Mouse (Mus musculus): ENCODE measurements around the gene Vipr2. TPM values are rescaled to one million over a fixed set of nuclear protein-coding genes. Genes with fewer than 3 reads are reported as not detected.

The Vipr2 gene
- total RNA-seq, 1 experiment from 2014 or later = not detected

DNA sequence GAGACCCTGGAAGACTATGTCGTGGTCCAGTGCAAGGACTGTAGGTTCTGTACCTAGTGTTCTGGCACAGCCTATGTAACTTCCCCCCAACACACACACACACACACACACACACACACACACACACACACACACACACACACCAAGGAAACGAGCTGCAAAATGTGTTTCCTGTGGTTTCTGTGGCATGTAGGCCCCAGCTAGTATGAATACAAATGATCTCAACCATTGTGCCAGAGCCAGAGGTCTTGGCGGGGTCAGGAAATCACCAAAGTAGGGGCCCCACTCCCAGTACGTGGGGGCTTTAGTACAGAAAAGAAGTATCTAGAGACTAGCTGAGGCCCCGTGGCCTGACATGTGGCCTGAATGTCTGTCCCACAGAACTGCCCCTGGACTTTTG is 67.7 kb downstream of the Vipr2 start:
- peak; percentile 43 for ATAC-seq (ENCODE audit: extremely low read depth, insufficient number of reproducible peaks, low FRiP score, poor library complexity, severe bottlenecking)

DNA sequence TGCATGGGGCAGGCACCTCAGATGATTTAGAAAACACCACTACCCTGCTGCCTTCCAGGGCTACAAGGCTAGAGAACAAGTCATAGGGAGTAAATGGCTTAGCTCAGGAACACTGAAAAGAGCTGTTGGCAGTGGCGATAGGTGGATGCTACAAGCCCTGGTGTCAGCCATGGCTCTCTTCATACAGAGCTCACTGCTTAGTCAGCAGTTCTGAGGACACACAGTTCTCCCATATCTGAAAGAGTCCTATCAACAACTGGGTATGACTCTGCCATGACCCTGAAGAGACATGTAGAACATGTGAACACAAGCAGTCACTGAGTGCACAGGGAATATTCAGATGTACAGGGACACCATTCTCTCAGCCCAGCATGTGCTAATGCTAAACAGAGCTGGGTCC is 68.2 kb downstream of the Vipr2 start:
- no peak for ATAC-seq (ENCODE audit: extremely low read depth, insufficient number of reproducible peaks, low FRiP score, poor library complexity, severe bottlenecking)

DNA sequence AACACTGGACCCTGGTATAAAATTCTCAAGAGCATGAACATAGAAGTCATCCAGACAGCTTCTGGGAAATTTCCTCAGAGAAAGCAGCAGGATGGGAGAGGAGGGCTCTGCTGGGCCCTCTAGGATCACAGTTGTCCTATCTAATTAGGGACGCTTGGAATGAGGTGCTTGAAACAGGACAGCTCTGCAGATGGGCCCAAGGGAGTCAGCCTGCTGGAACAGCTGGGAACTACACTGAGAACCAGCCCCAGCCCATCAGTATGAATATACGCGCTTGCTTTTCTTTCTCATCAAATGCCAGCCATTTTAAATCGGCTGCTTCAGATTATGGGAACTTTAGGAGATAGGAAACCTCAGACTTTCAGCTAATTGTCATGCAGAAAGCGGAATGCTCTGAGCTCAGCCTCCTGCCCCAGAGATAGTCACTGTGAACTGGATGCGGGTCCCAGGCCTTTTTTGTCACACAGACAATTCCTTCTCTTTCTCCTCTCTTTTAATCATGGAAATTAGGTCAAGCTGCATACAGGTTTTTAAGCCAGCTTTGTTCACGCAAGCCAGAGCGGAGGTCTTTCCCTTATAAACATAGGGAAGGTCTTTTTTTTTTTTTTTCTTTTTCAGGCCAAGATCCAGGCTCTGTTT is 69.6 kb downstream of the Vipr2 start:
- ATAC-seq (ENCODE audit: extremely low read depth, insufficient number of reproducible peaks, low FRiP score, poor library complexity, severe bottlenecking) = no peak

DNA sequence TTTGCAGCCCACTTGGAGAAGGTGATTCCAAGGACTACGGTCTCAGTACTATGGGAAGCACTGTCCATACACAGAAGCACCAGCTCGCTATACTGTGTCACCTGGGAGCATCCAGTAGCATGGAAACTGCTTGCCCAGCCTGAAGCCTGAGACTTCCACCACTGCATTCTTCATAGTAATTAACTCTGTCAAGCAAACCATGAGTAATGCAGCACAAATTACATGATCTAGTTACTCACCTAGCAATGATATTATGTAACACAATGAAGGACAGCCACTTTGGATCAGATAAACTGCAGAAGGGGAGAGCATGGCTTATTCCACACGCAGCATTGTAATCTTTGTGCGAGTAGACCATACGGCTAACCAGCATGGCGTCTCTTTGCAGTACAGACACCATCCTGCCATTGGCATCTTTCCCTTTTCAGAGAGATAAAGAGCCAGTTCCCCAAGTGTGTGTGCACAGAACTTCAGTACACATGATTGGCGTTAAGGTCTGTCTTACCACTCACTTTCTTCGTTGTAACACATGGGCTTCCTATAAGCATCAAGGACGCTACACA is 75.4 kb downstream of the Vipr2 start:
- no peak for ATAC-seq (ENCODE audit: extremely low read depth, insufficient number of reproducible peaks, low FRiP score, poor library complexity, severe bottlenecking)

DNA sequence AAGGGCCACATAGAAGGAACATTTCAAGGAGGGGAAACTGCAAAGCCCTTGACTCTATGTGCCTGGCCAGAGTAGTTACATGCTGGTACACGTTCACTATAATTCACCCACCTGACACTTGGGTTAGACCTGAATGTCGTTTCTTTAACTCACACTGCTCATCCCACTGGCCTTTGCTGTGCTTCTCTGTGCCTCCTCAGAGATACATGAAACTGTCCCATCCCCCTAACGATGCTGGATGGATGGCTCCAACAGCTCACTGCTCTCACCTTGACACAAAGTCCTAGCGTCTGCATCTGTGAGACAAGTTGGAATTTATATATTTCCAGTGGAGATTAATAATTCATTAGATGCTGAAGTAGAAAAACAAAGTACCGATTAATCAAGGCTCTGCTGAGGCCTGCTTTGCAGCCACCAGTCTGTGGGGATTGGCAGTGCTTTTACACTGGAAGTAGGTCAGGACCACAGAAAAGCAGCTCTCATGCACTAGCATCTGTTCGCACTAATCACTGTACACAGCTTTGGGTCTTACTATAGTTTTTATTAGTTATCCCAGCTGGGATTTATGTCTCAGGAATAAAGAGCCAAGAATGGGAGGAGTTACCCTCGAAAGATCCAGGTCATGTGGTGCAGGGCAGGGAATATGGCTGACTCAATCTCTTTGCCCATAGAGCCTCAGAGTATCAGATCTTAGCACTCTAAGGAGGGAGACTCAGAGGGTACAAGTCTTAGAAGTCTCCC is 79.4 kb downstream of the Vipr2 start:
- no peak for ATAC-seq (ENCODE audit: extremely low read depth, insufficient number of reproducible peaks, low FRiP score, poor library complexity, severe bottlenecking)

DNA sequence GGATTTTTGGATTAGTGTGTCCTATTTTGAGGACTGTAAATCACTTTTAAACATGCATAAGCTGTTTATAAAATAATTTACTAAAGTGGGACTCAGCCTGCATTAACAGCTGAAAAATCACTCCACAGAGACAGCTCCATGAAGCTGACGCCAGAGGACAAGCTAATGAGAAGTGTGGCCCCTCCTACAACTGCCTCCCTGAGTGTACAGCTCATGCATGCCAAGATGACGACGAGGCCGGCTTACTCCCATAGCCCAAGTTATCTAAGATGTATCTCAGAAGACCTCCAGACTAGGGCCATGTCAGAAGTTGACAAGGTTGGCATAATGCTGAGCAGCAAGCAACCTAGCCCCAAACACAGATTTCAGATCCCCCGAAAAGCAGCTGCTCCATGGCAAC is 81.7 kb downstream of the Vipr2 start:
- no peak for ATAC-seq (ENCODE audit: extremely low read depth, insufficient number of reproducible peaks, low FRiP score, poor library complexity, severe bottlenecking)

DNA sequence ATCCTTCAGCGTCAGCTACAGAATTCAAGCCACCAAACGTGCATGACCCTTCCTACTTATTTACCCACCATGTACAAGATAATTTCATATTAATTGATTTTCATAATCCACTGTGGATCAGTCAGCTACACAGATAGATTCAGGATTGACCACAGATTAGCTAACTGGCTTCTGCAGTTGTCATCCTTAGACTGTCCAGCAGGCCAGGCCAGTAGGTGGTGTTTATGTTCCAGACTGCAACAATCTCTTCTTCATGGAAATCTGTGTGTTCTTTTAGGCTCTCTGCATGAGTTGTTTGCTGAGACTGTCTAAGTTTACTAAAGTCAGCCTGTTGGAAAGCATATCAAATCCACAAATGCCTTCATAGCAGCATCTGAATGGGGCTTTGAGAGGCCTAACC is 82.2 kb downstream of the Vipr2 start:
- no peak for ATAC-seq (ENCODE audit: extremely low read depth, insufficient number of reproducible peaks, low FRiP score, poor library complexity, severe bottlenecking)

DNA sequence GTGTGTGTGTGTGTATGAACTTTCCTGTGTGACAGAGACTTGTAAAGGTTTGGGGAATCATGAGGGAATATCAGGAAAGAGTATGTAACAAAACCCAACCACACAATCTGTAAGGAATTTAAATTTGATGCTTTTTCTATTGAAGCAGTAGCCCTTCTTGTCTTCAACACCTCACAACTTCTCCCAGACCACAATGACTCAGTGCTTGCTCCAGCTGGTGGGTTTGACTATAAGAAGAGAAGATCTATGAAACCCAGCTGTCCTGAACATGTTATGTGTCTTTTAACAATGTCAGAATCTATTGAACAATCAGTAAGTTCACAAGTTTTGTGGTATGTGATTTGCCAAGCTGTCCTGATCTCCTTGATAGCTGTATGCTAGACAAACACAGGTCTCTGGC is 87.8 kb downstream of the Vipr2 start:
- no peak for ATAC-seq (ENCODE audit: extremely low read depth, insufficient number of reproducible peaks, low FRiP score, poor library complexity, severe bottlenecking)

DNA sequence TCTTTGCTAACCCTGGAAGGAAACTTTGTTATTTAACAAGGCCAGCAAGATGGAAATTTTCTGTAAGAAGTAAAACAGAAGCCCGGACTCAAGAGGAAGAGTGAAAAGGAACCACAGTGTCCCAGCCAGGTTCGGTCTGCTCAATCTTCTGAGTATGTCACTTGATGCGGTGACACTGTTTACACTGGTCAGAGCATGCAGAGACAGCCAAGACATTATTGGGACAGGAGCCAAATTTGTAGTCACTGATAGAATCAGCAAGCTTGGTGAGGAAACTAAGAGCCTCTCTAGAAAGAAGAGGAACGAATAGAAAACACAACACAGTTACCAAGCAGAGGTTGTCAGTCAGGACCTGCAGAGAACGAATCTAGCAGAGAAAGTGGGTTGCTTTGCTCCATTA is 92.1 kb downstream of the Vipr2 start:
- ATAC-seq (ENCODE audit: extremely low read depth, insufficient number of reproducible peaks, low FRiP score, poor library complexity, severe bottlenecking) = no peak

DNA sequence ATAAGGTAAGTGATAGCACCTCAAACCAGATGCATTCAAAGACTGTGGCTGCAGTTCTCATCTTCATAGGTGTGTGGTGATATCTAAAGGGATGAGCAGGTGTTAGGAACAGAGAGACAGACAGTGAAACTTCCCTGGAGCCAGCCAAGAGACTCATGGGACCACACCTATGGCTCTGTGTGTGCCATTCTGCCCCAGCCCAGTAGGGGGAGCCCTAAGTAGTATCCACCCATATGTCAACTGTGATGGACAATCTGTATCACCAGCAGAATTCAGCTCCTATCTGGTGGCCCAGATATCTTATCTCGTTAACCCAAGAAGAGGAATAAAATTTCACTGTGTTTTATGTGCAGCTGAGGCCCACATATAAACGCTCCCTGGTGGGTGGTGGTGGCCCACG is 99.4 kb downstream of the Vipr2 start:
- ATAC-seq (ENCODE audit: extremely low read depth, insufficient number of reproducible peaks, low FRiP score, poor library complexity, severe bottlenecking) = peak; percentile 76; the same call in 1 of the 2 replicates

DNA sequence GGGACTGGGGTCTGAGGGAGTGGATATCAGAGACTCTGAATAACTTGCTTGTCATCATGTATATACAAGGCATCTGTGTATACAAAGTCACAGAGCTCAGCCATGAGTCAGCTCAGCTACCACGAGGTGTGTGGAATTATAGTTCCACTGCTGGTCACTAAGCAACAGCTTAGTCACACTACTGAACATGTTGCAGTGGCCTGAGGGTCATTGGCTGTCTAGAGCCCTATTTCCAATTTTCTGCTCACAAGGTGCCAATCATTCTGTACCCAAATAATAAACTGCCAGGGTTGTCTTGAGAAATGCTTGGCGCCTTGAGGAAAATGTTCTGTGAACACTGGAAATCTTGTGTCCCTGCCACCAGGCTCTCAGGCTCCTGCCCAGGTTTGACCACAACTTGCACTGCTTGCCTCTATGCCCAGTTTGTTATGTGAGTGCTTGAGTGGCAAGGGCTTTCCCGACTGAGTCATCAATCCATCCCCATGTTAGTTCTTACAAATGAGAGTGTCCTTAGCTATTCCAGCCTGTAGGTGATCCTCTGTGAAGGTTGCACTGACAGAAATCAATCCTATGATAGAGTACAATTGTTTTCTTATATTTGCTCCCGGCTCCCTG is 104.0 kb downstream of the Vipr2 start:
- no peak for ATAC-seq (ENCODE audit: extremely low read depth, insufficient number of reproducible peaks, low FRiP score, poor library complexity, severe bottlenecking)

DNA sequence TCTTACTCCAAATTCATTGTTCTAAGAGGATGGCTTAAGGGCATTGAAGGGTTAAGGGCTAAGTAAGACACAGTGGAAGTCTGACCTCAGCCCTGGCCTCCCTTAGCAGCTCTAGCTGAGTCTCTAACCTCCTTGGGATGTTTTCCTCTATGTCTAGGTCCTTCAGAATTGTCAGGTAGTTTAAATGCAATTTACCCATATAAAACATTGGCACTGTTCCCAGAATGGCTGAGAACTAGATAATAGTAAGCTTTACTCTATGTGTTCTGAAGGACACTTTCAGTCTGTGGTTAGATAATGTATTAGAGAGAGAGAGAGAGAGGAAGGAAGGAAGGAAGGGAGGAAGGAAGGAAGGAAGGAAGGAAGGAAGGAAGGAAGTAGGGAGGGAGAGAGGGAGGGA is 104.8 kb downstream of the Vipr2 start:
- ATAC-seq (ENCODE audit: extremely low read depth, insufficient number of reproducible peaks, low FRiP score, poor library complexity, severe bottlenecking) = no peak

DNA sequence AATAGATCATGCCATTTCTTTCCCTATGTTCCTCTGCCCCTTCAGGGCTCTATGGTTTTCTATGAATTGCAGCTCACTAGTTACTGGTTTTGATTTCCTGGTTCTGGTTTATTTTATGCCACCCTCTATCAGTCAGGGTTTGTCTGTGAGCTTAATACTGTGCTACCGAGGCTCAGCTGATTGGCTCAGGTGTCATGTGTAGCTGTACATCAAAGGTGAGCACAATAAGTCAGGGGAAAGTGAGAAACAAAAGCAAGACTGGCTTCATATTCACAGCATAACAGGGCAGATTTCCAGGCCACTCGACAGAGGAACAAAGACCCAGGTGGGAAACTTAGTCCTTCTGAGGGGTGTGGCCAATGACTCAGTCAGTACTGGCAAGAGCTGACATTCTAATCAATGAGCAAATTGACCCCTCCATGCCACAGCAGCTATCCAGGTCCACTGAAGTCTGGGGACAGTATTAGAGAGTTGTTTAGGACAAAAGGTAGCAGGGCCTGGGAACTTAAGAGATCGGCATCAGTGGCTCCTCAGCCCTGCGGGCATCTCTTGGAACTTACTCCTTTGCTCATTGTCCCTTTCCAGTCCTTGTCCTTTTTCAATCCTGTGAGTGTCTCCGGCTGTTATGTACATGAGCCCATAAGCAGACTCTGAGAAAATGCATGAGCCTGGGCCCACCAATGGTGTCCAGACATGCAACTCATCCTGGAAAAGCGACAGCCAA is 105.8 kb downstream of the Vipr2 start:
- ATAC-seq (ENCODE audit: extremely low read depth, insufficient number of reproducible peaks, low FRiP score, poor library complexity, severe bottlenecking) = no peak

DNA sequence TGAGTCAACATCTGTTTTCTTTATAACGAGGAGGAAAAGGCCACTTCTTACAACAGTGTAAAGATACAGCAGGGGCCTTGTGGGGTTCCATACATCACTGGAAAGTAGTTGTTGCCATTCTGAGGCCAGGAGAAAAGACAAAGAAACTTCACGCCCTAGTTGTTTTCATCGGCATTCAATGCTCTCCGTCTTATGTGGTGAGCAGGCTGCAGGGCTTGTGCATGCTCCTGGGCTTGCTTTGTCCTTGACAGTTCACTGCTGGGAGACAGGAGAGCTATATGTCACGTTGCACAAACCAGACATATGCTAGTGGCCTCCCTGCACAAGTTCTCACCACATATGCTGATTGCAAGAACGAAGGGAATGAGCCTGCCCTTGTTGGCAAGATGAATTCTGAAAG is 116.4 kb downstream of the Vipr2 start:
- no peak for ATAC-seq (ENCODE audit: extremely low read depth, insufficient number of reproducible peaks, low FRiP score, poor library complexity, severe bottlenecking)

DNA sequence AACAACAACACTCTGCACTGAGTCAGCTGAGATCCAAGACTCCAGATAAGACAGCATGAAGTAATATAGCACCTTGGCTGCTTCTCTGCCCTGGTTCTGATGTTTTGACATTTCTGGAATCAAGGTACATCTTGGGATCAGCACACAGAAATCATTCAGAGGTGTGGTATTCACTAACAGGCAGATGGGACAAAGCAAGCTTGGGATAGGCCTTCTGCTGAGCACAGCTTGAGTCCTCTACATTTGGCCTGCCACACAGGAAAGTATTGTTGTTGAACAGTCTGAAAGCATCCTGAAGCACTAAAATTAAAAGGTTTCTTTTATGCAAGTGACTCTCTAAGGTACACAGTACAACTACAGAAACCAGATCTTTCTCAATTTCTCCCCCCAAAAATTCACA is 117.1 kb downstream of the Vipr2 start:
- no peak for ATAC-seq (ENCODE audit: extremely low read depth, insufficient number of reproducible peaks, low FRiP score, poor library complexity, severe bottlenecking)

Other genes with a start within 250 kb of the Vipr2 start
- 32.3 and 34.8 TPM in 2 replicates for gene Zfp386, start 30.0 kb upstream of the Vipr2 start, total RNA-seq (2017)
- 0.74 and 1.6 TPM in 2 replicates for gene Wdr60, start 185.3 kb downstream of the Vipr2 start, total RNA-seq (2017)
- not detected in 2 replicates for gene Gm11027, start 197.7 kb downstream of the Vipr2 start, total RNA-seq (2017)
- 101 and 115 TPM in 2 replicates for gene Esyt2, start 203.5 kb downstream of the Vipr2 start, total RNA-seq (2017)